Mouse (Mus musculus) layer of hippocampus, adult 8-10 months (tissue): Measurements from ENCODE around the gene Mesp2. TPM values are rescaled to one million over a fixed set of nuclear protein-coding genes. Genes with fewer than 3 reads are reported as not detected.

ENCODE experiments used
- DNase-seq, 2 experiments: peaks; one replicate each; pipeline ENCODE4 v3.0.0; 2022; ENCODE audit warnings: low spot score in 2 of 2
- total RNA-seq, 4 experiments: library from RNA; stranded (reverse); gene quantifications; 2 replicates each; pipeline ENCODE4 v1.2.4; 2022

The Mesp2 gene
- total RNA-seq, 4 experiments from 2014 or later: 0.87 to 2.0 (median 1.6) TPM

GRCm38 (mm10) chr7:79803887-79804286 is 6.6 kb upstream of the Mesp2 start:
- no peak for DNase-seq

- no peak for DNase-seq
These were observed 2.0 kb upstream of the Mesp2 start for GRCm38 (mm10) chr7:79808561-79808960.

- no peak for DNase-seq
These were observed 2.9 kb downstream of the Mesp2 start for GRCm38 (mm10) chr7:79813409-79813808.

GRCm38 (mm10) chr7:79818321-79818720 is 7.8 kb downstream of the Mesp2 start:
- no peak for DNase-seq

- no peak for DNase-seq
These were observed 9.0 kb downstream of the Mesp2 start for GRCm38 (mm10) chr7:79819515-79819914.

- no peak for DNase-seq
These were observed 9.5 kb downstream of the Mesp2 start for GRCm38 (mm10) chr7:79819996-79820395.

- no peak for DNase-seq
These were observed 11.7 kb downstream of the Mesp2 start for GRCm38 (mm10) chr7:79822092-79822695.

- no peak for DNase-seq
These were observed 17.8 kb downstream of the Mesp2 start for GRCm38 (mm10) chr7:79828341-79828740.

- DNase-seq: no peak
These were observed 20.6 kb downstream of the Mesp2 start for GRCm38 (mm10) chr7:79831145-79831544.

GRCm38 (mm10) chr7:79831585-79831984 is 21.1 kb downstream of the Mesp2 start:
- DNase-seq: no peak

- no peak for DNase-seq
These were observed 22.5 kb downstream of the Mesp2 start for GRCm38 (mm10) chr7:79832980-79833379.

- DNase-seq: no peak
These were observed 24.7 kb downstream of the Mesp2 start for GRCm38 (mm10) chr7:79835196-79835595.

- no peak for DNase-seq
These were observed 26.7 kb downstream of the Mesp2 start for GRCm38 (mm10) chr7:79837247-79837646.

- DNase-seq: no peak
These were observed 31.6 kb downstream of the Mesp2 start for GRCm38 (mm10) chr7:79842163-79842562.

GRCm38 (mm10) chr7:79844090-79844802 is 33.7 kb downstream of the Mesp2 start:
- no peak for DNase-seq

GRCm38 (mm10) chr7:79846342-79846741 is 35.8 kb downstream of the Mesp2 start:
- no peak for DNase-seq

GRCm38 (mm10) chr7:79847456-79848451 is 37.2 kb downstream of the Mesp2 start:
- no peak for DNase-seq

GRCm38 (mm10) chr7:79856305-79856704 is 45.8 kb downstream of the Mesp2 start:
- no peak for DNase-seq

- no peak for DNase-seq
These were observed 47.8 kb downstream of the Mesp2 start for GRCm38 (mm10) chr7:79858202-79858934.

GRCm38 (mm10) chr7:79858956-79859630 is 48.6 kb downstream of the Mesp2 start:
- no peak for DNase-seq

- no peak for DNase-seq
These were observed 50.3 kb downstream of the Mesp2 start, which contains the start of gene Anpep for GRCm38 (mm10) chr7:79860811-79861210. Gene Anpep (minus strand): TSS chr7:79861059.
